Mouse (Mus musculus) cerebellum, postnatal 4 days (tissue): ENCODE measurements around the gene Myl10.
"Not testable (repeated sequence)": the region's sequence is repeated elsewhere in the genome, so short reads cannot be mapped to it uniquely, and the experiment has no call there.

Source experiments
- DNase-seq, 2 experiments: peaks; one replicate each; pipeline ENCODE4 v3.0.0; 2022; ENCODE audit warnings: low spot score in 2 of 2, mixed read lengths in 1 of 2

The Myl10 gene

GRCm38 (mm10) chr5:136705532-136705931 is 12.6 kb downstream of the Myl10 start:
- no peak for DNase-seq

- peak; percentile 65 to 79 for DNase-seq
Observed at GRCm38 (mm10) chr5:136706803-136707202, 13.9 kb downstream of the Myl10 start.

GRCm38 (mm10) chr5:136708116-136708515 is 15.2 kb downstream of the Myl10 start:
- no peak for DNase-seq

- DNase-seq = peak in 1 of 2 experiments; percentile 58
Observed at GRCm38 (mm10) chr5:136710742-136711141, 17.8 kb downstream of the Myl10 start.

GRCm38 (mm10) chr5:136714232-136714875 is 21.4 kb downstream of the Myl10 start:
- DNase-seq = peak in 1 of 2 experiments; percentile 50

- peak; percentile 46 to 79 for DNase-seq
Observed at GRCm38 (mm10) chr5:136714879-136715278, 21.9 kb downstream of the Myl10 start.

GRCm38 (mm10) chr5:136716696-136717572 is 24.0 kb downstream of the Myl10 start:
- no peak for DNase-seq

GRCm38 (mm10) chr5:136717573-136717854 is 24.6 kb downstream of the Myl10 start:
- no peak for DNase-seq

GRCm38 (mm10) chr5:136718656-136719055 is 25.7 kb downstream of the Myl10 start:
- no peak for DNase-seq

GRCm38 (mm10) chr5:136721596-136721995 is 28.6 kb downstream of the Myl10 start:
- no peak for DNase-seq

- not testable (repeated sequence) for DNase-seq
Observed at GRCm38 (mm10) chr5:136726271-136726670, 33.3 kb downstream of the Myl10 start.

GRCm38 (mm10) chr5:136738918-136739317 is 46.0 kb downstream of the Myl10 start:
- DNase-seq = no peak

GRCm38 (mm10) chr5:136746596-136746995 is 53.6 kb downstream of the Myl10 start:
- no peak for DNase-seq
